Mouse (Mus musculus): ENCODE results near the gene Galnt13. TPM values are rescaled to one million over a fixed set of nuclear protein-coding genes. Genes with fewer than 3 reads are reported as not detected.

The Galnt13 gene
- not detected for polyA plus RNA-seq (2017; shearing (Covaris generic))

GRCm38 (mm10) chr2:54435937-54436735 lies at the start of gene Galnt13:
TSS of gene Galnt13 (plus strand) at chr2:54436317.

Measured in CD4-positive, CD25-positive, alpha-beta regulatory T cell, adult 9 weeks (primary cell).